10 mouse cellular contexts compared by ENCODE assay signal in genomic region chr9:100467653-100468052, GRCm38 (mm10). TPM values are rescaled to one million over a fixed set of nuclear protein-coding genes. Genes with fewer than 3 reads are reported as not detected.
DNase-seq lines count a peak whose midpoint lies in the region; ATAC-seq and TF ChIP-seq lines count a peak whose summit lies in the region.
"Had no signal": no experiment of that assay in that cellular context is flagged by ENCODE, and none has a peak within 500 bp of the region (broad histone marks: within the 10 kb centered on the region; RNA-seq: fewer than 3 reads in every experiment).

No protein-coding gene starts in this region.

- TF ChIP-seq POLR2A in cerebellum, adult 2 months (IDR thresholded peaks at IDR 0.05; ENCODE audit: borderline replicate concordance, insufficient read depth, low read length), result no peak

- no peak overlapping the region for H3K4me3 ChIP-seq in layer of hippocampus, adult 2 months
- no peak overlapping the region for H3K4me3 ChIP-seq in cerebellum, adult 2 months (replicated peaks; ENCODE audit: insufficient read depth, low read depth, low read length)
- no peak overlapping the region for H3K4me3 ChIP-seq in midbrain, embryonic 13.5 days (replicated peaks)
- H3K4me3 ChIP-seq in midbrain, embryonic 16.5 days (ENCODE audit: low read depth, low read length), result no peak overlapping the region

- no peak for TF ChIP-seq CTCF in layer of hippocampus, adult 2 months (conservative IDR thresholded peaks at IDR 0.05)
- no peak for TF ChIP-seq CTCF in cerebellum, adult 2 months (IDR thresholded peaks at IDR 0.05; ENCODE audit: borderline replicate concordance, insufficient read depth, low read depth, low read length)

- intact Hi-C loops in gastrocnemius, postnatal 36 days (cut with DNase I), result no loop called here

- H3K27ac ChIP-seq in layer of hippocampus, adult 2 months, result peak overlapping the region; percentile 62; the same call in 1 of the 2 replicates
- peak overlapping the region; percentile 99 for H3K27ac ChIP-seq in cerebellum, adult 2 months (ENCODE audit: insufficient read depth, low read length)
- H3K27ac ChIP-seq in midbrain, embryonic 13.5 days, result no peak overlapping the region
- no peak overlapping the region for H3K27ac ChIP-seq in midbrain, embryonic 16.5 days (ENCODE audit: low read length)
- H3K27ac ChIP-seq: macrophage had no signal

- H3K9me3 ChIP-seq in midbrain, embryonic 13.5 days, result no peaks in the 10 kb centered on the region
- no peaks in the 10 kb centered on the region for H3K9me3 ChIP-seq in midbrain, embryonic 16.5 days (replicated peaks; ENCODE audit: control insufficient read depth, low read length, poor library complexity, severe bottlenecking)
- H3K9me3 ChIP-seq: G1E had no signal

- peak; percentile 16 to 42 for DNase-seq in layer of hippocampus, adult 2 months (ENCODE audit: low spot score in 2 of 2)
- DNase-seq in layer of hippocampus, adult 9-10 months (ENCODE audit: low spot score), result no peak
- peak; percentile 87 to 91 for DNase-seq in cerebellum, adult 2 months
- peak; percentile 64 to 78 for DNase-seq in gastrocnemius, postnatal 36 days
- peak; percentile 85 for DNase-seq in lung, postnatal 14 days

- H3K9ac ChIP-seq in midbrain, embryonic 13.5 days (replicated peaks), result no peak overlapping the region
- no peak overlapping the region for H3K9ac ChIP-seq in midbrain, embryonic 16.5 days (ENCODE audit: low read depth, low read length)

- H3K4me2 ChIP-seq in midbrain, embryonic 13.5 days (replicated peaks), result no peak overlapping the region
- no peak overlapping the region for H3K4me2 ChIP-seq in midbrain, embryonic 16.5 days (ENCODE audit: low read length)

- H3K27me3 ChIP-seq in cerebellum, adult 2 months (ENCODE audit: control insufficient read depth, insufficient read depth, low read length), result no peaks in the 10 kb centered on the region
- no peaks in the 10 kb centered on the region for H3K27me3 ChIP-seq in midbrain, embryonic 13.5 days
- no peaks in the 10 kb centered on the region for H3K27me3 ChIP-seq in midbrain, embryonic 16.5 days (ENCODE audit: control insufficient read depth, insufficient read depth, low read depth, low read length)

- 10% methylated on average over 7 of the region's 7 CpGs for WGBS in cerebellum, adult 2 months
- 74% methylated on average over 7 of the region's 7 CpGs for WGBS in midbrain, embryonic 13.5 days
- 64% methylated on average over 7 of the region's 7 CpGs for WGBS in midbrain, embryonic 16.5 days

- peaks cover 62% of the 10 kb centered on the region for H3K4me1 ChIP-seq in cerebellum, adult 2 months (ENCODE audit: control insufficient read depth, insufficient read depth, low read length)
- H3K4me1 ChIP-seq in midbrain, embryonic 13.5 days (replicated peaks), result no peaks in the 10 kb centered on the region
- no peaks in the 10 kb centered on the region for H3K4me1 ChIP-seq in midbrain, embryonic 16.5 days (ENCODE audit: control insufficient read depth, insufficient read depth, low read length)

- H3K36me3 ChIP-seq in midbrain, embryonic 13.5 days, result no peaks in the 10 kb centered on the region
- no peaks in the 10 kb centered on the region for H3K36me3 ChIP-seq in midbrain, embryonic 16.5 days (ENCODE audit: control insufficient read depth, insufficient read depth, low read length)

- ATAC-seq in CD4-positive, CD25-positive, alpha-beta regulatory T cell, adult 4 months, result no peak
- ATAC-seq in midbrain, embryonic 13.5 days, result no peak
- no peak for ATAC-seq in midbrain, embryonic 16.5 days

RNA-seq across cellular contexts. Expression of gene Il20rb, which starts 18.9 kb away (rescaled TPM):
- total RNA-seq in layer of hippocampus, adult 2 months (2021), result 1 to 10 TPM; 4.3 to 4.8 TPM
- polyA plus RNA-seq in cerebellum, adult 2 months (2012; rRNA removed), result 76.5 and 79.5 TPM in 2 replicates
- total RNA-seq in gastrocnemius, postnatal 36 days (2021), result 1 to 10 TPM; 1.5 TPM
- polyA plus RNA-seq in CD4-positive, CD25-positive, alpha-beta regulatory T cell, adult 4 months (2017; shearing (Covaris generic)), result 1 to 10 TPM; 1.0 to 2.7 TPM
- polyA plus RNA-seq in midbrain, embryonic 13.5 days (2015; fragmentation: Nextera tagmentation; extraction: Ambion mirVana), result 0.70 and 0.86 TPM in 2 replicates
- polyA plus RNA-seq in midbrain, embryonic 16.5 days (2015; fragmentation: Nextera tagmentation; extraction: Ambion mirVana), result 0.16 and 0.32 TPM in 2 replicates

Comparison
In these comparisons a context has a peak if more than half of its experiments do, and no peak if none do; other contexts are left out.
1. H3K27ac ChIP-seq: peak in layer of hippocampus, adult 2 months (single experiment) and cerebellum, adult 2 months (single experiment); none in midbrain, embryonic 13.5 days (single experiment) and midbrain, embryonic 16.5 days (single experiment).
2. RNA of gene Il20rb, which starts 18.9 kb away (polyA plus RNA-seq): 76.5 to 79.5 TPM in cerebellum, adult 2 months; 1.0 to 2.7 TPM in CD4-positive, CD25-positive, alpha-beta regulatory T cell, adult 4 months, 0.70 to 0.86 TPM in midbrain, embryonic 13.5 days and 0.16 to 0.32 TPM in midbrain, embryonic 16.5 days; every median in the first group is over 10 times any median in the second.